ENCODE assay signal across 25 mouse cellular contexts in the genomic region with DNA sequence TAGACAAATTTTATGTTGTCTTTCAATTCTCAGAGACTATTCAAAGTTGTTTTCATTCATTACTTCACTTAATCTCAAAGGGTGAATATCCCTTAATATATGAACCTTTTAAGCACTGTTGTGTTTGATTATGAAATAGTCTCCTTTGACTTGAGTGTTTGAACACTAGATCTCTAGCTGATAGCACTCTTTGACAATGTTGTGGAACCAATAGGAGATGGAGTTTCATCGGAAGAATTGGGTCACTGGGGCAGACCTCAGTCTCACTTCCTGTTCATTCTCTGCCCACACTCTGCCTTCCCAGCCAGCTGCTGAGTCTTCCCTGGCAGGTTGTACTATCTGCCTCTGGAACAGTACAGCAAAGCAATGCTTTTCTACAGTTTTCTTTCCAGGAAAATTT. TPM values are rescaled to one million over a fixed set of nuclear protein-coding genes. Genes with fewer than 3 reads are reported as not detected.
DNase-seq lines count a peak whose midpoint lies in the region; ATAC-seq and TF ChIP-seq lines count a peak whose summit lies in the region.
"Had no signal": no experiment of that assay in that cellular context is flagged by ENCODE, and none has a peak within 500 bp of the region (broad histone marks: within the 10 kb centered on the region; RNA-seq: fewer than 3 reads in every experiment).

No protein-coding gene starts in this region.

- DNase-seq in liver, postnatal 0 days = peak; percentile 13
- DNase-seq in liver = no peak
- peak; percentile 7 for DNase-seq in thymus, postnatal 4 days
- DNase-seq in thymus, postnatal 14 days = no peak
- DNase-seq in layer of hippocampus, postnatal 36 days = no peak
- DNase-seq: adrenal gland, postnatal 14 days; cerebellum, adult 11-12 months; cerebellum, adult 9-11 months; cerebellum, postnatal 36 days; gastrocnemius, postnatal 10 days; heart, adult 2 months; heart, postnatal 14 days had no signal

- no peaks in the 10 kb centered on the region for H3K9me3 ChIP-seq in liver, postnatal 0 days (ENCODE audit: low read length)
- H3K9me3 ChIP-seq: forebrain, embryonic 12.5 days; heart, embryonic 15.5 days; hindbrain, embryonic 13.5 days had no signal

- ATAC-seq in liver, postnatal 0 days = peak; percentile 96
- ATAC-seq in granulocyte monocyte progenitor cell, adult 5-6 weeks (replicated peaks; ENCODE audit: poor library complexity, severe bottlenecking) = peak; percentile 30
- ATAC-seq: activated CD4-positive, CD25-positive, alpha-beta regulatory T cell, adult 4 months; forebrain, embryonic 16.5 days; Patski had no signal

- no peak overlapping the region for H3K9ac ChIP-seq in liver, postnatal 0 days (replicated peaks)
- H3K9ac ChIP-seq: embryonic facial prominence, embryonic 13.5 days; forebrain, embryonic 12.5 days; heart, embryonic 15.5 days; hindbrain, embryonic 13.5 days had no signal

- H3K36me3 ChIP-seq in liver, postnatal 0 days (replicated peaks; ENCODE audit: insufficient read depth, low read length) = no peaks in the 10 kb centered on the region
- H3K36me3 ChIP-seq: embryonic facial prominence, embryonic 13.5 days; forebrain, embryonic 12.5 days; heart, embryonic 15.5 days; hindbrain, embryonic 13.5 days had no signal

- WGBS in liver, postnatal 0 days (ENCODE audit: insufficient replicate concordance) = 23% methylated on average over 1 of the region's 1 CpGs

- no peak for TF ChIP-seq EP300 in liver, postnatal 0 days (IDR thresholded peaks at IDR 0.05; ENCODE audit: low read depth)

- H3K27ac ChIP-seq in liver, postnatal 0 days (ENCODE audit: low read depth) = no peak overlapping the region
- H3K27ac ChIP-seq: embryonic facial prominence, embryonic 13.5 days; forebrain, embryonic 12.5 days; heart, adult 2 months; heart, embryonic 15.5 days; hindbrain, embryonic 13.5 days had no signal

- no peak overlapping the region for H3K4me2 ChIP-seq in liver, postnatal 0 days (ENCODE audit: low read depth, low read length)
- H3K4me2 ChIP-seq: embryonic facial prominence, embryonic 13.5 days; forebrain, embryonic 12.5 days; heart, embryonic 11.5 days; heart, embryonic 15.5 days; hindbrain, embryonic 13.5 days had no signal

- H3K4me1 ChIP-seq in liver, postnatal 0 days (ENCODE audit: insufficient read depth) = no peaks in the 10 kb centered on the region
- H3K4me1 ChIP-seq: embryonic facial prominence, embryonic 13.5 days; forebrain, embryonic 12.5 days; heart, embryonic 15.5 days; hindbrain, embryonic 13.5 days had no signal

- no peak overlapping the region for H3K4me3 ChIP-seq in liver, postnatal 0 days (ENCODE audit: low read depth, low read length)
- H3K4me3 ChIP-seq: embryonic facial prominence, embryonic 13.5 days; forebrain, embryonic 12.5 days; heart, adult 2 months; heart, embryonic 15.5 days; hindbrain, embryonic 13.5 days had no signal

- no peak for TF ChIP-seq CTCF in liver, postnatal 0 days (IDR thresholded peaks at IDR 0.05; ENCODE audit: low read depth)

- no peaks in the 10 kb centered on the region for H3K27me3 ChIP-seq in liver, postnatal 0 days (ENCODE audit: insufficient read depth, low read length)
- H3K27me3 ChIP-seq: embryonic facial prominence, embryonic 13.5 days; forebrain, embryonic 12.5 days; heart, embryonic 15.5 days; hindbrain, embryonic 13.5 days; Patski had no signal

RNA-seq across cellular contexts. Expression of gene 1700009N14Rik, which starts 43.5 kb away (rescaled TPM):
- not detected in 2 replicates for polyA plus RNA-seq in liver, postnatal 0 days (2015; fragmentation: Nextera tagmentation; extraction: Ambion mirVana)
- total RNA-seq in granulocyte monocyte progenitor cell, adult 5-6 weeks (2014; fragmentation: Nextera tagmentation) = not detected in 2 replicates
- total RNA-seq in granulocyte monocyte progenitor cell, adult 5-6 weeks (2017) = not detected in 2 replicates
- not detected for total RNA-seq in layer of hippocampus, postnatal 36 days (2021)
- total RNA-seq: adrenal gland, adult 18-20 months; adrenal gland, postnatal 14 days; gastrocnemius, postnatal 10 days; gastrocnemius, postnatal 4 days; heart, adult 2 months; heart, postnatal 14 days; hematopoietic stem cell, adult 5-6 weeks had no signal
- polyA plus RNA-seq: activated CD4-positive, CD25-positive, alpha-beta regulatory T cell, adult 4 months; embryonic facial prominence, embryonic 13.5 days; forebrain, embryonic 12.5 days; forebrain, embryonic 16.5 days; frontal cortex, adult 2 months; heart, embryonic 15.5 days; hindbrain, embryonic 13.5 days; Patski had no signal

Comparison
In these comparisons a context has a peak if more than half of its experiments do, and no peak if none do; other contexts are left out.
1. DNase-seq: peak in liver, postnatal 0 days (single experiment) and thymus, postnatal 4 days (single experiment); none in liver (single experiment), thymus, postnatal 14 days (single experiment) and layer of hippocampus, postnatal 36 days (0 of 2).